Mouse (Mus musculus): ENCODE measurements around the gene Plxnb1. TPM values are rescaled to one million over a fixed set of nuclear protein-coding genes. Genes with fewer than 3 reads are reported as not detected.
A peak's percentile ranks its signal among the peaks of the same experiment; 100 is the strongest.

The Plxnb1 gene
- polyA plus RNA-seq, 1 experiment from 2014 or later: 19.1 TPM

DNA sequence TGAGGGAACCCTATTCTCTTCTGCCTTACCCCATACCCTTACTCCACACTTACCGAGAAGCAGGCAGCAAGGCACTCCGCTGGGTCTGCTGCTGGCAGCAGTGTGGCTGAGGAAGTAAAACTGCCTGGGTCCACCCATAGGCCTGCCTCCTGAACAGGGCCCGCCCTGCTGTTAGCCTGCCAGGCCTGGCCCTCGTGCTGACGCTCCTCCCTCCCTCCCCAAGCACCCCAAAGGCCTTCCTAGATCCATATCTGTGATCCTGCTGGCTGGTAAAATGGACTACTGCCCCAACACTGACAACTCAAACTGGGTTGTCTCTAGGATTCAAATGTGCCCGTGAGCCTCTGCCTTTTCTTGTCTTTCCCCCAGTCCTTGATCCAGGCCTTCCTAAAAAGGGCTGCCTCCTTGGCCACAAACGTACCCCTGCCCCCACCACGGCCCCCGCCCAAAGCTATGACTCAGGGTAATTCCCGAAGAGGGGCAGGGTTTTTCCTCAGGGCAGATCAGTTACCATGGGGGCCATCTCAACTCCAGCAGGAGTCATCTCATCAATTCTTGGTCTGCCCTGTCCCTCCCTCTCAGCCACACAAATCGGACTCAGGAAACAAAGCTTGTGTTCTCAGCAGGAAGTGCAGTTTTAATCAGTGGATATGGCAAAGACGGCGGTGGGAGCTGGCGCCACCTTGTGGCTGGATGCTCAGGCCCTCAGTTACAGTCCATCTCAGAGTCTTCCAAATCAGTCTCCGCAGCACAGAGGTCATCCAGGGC, 35.9 kb upstream of the Plxnb1 start, which contains the start of gene Trex1:
Gene Trex1, minus strand, starts transcription at position 599 of the 768 bp plus-strand sequence.
- WGBS: 26% methylated on average over 15 of the region's 15 CpGs
- Histone ChIP-seq H3K9me3 (ENCODE audit: control insufficient read depth, low read length) (no peaks in the 10 kb centered on the region), H3K4me3 (ENCODE audit: low read depth, low read length) (peak within 1 kb of the TSS; percentile 13), H3K27me3 (ENCODE audit: control insufficient read depth, insufficient read depth, low read length) (no peaks in the 10 kb centered on the region), H3K9ac (ENCODE audit: low read length) (peak within 1 kb of the TSS; percentile 59), H3K27ac (ENCODE audit: low read depth, low read length) (peak within 1 kb of the TSS; percentile 49; the same call in 1 of the 2 replicates), H3K4me1 (ENCODE audit: control insufficient read depth, insufficient read depth, low read length) (peaks cover 3% of the 10 kb centered on the region; the same call in 1 of the 2 replicates), H3K36me3 (ENCODE audit: control insufficient read depth, insufficient read depth, low read length) (peaks cover 18% of the 10 kb centered on the region), H3K4me2 (ENCODE audit: low read depth) (peak within 1 kb of the TSS; percentile 39)
- peak; percentile 84 for DNase-seq (ENCODE audit: low spot score)
- peak; percentile 70 for ATAC-seq (ENCODE audit: insufficient read depth, low FRiP score, low TSS enrichment)

DNA sequence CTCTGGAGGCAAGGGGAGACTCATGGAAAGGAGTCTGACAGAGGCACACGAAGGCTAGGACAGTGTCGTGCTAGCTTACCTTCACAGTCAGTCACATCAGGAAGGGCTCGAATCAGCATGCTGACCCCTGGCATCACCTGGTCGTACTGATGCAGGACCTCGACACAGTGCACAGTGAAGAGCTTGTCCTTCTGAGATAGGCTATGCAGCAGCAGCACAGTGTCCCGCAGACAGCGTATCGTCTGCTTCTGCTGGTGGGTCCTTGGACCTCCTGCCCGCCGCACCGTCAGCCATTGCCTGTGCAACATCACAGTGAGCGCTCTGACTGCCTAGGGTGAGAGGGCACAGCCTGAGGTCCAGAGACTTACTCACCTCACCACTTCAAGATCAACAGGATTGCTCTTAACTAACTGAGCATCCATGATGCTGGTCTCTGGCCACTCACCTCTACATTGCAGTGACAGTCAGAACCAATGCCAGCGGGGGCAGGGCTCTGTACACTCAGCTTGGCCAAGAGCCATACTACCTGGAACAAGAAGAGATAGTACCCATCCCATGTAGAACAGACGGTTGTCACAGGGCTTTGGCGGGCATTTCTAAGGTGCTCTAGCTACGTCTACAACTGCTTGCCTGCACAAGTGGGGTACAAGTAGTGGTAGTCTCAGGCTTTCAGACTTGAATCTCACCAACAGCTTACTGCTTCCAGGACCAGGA, 34.8 kb upstream of the Plxnb1 start:
- Histone ChIP-seq H3K4me2 (ENCODE audit: low read depth) (no peak overlapping the region), H3K9me3 (ENCODE audit: control insufficient read depth, low read length) (no peaks in the 10 kb centered on the region), H3K27ac (ENCODE audit: low read depth, low read length) (no peak overlapping the region), H3K9ac (ENCODE audit: low read length) (no peak overlapping the region), H3K4me3 (ENCODE audit: low read depth, low read length) (no peak overlapping the region), H3K4me1 (ENCODE audit: control insufficient read depth, insufficient read depth, low read length) (no peaks in the 10 kb centered on the region), H3K27me3 (ENCODE audit: control insufficient read depth, insufficient read depth, low read length) (no peaks in the 10 kb centered on the region), H3K36me3 (ENCODE audit: control insufficient read depth, insufficient read depth, low read length) (peaks cover 22% of the 10 kb centered on the region)
- WGBS: 91% methylated on average over 16 of the region's 16 CpGs
- ATAC-seq (ENCODE audit: insufficient read depth, low FRiP score, low TSS enrichment) (no peak), DNase-seq (ENCODE audit: low spot score) (no peak)

DNA sequence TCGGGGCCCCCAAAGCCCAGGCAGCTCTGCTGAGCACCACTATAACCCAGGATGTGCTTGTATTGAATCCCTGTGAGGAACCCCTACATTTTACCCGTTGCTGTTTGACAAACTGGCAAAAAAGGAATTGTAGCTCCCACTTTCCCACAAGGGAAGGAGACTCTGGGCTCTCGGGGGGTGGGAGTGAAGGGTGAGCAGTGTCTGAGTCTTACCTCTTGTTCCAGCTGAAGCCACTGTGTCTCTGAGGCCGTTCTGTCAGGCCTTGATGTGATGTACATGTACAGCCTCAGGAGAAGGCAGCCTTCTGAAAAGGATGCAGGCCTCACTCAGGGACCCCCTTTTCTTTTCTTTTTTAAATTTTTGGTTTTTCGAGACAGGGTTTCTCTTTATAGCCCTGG, 34.3 kb upstream of the Plxnb1 start:
- H3K9ac ChIP-seq (ENCODE audit: low read length): no peak overlapping the region
- H3K4me1 ChIP-seq (ENCODE audit: control insufficient read depth, insufficient read depth, low read length): no peaks in the 10 kb centered on the region
- no peak overlapping the region for H3K4me2 ChIP-seq (ENCODE audit: low read depth)
- ATAC-seq (ENCODE audit: insufficient read depth, low FRiP score, low TSS enrichment): no peak
- H3K27ac ChIP-seq (ENCODE audit: low read depth, low read length): no peak overlapping the region
- no peaks in the 10 kb centered on the region for H3K27me3 ChIP-seq (ENCODE audit: control insufficient read depth, insufficient read depth, low read length)
- WGBS: 95% methylated on average over 5 of the region's 5 CpGs
- no peak overlapping the region for H3K4me3 ChIP-seq (ENCODE audit: low read depth, low read length)
- H3K36me3 ChIP-seq (ENCODE audit: control insufficient read depth, insufficient read depth, low read length): peaks cover 24% of the 10 kb centered on the region
- DNase-seq (ENCODE audit: low spot score): no peak
- no peaks in the 10 kb centered on the region for H3K9me3 ChIP-seq (ENCODE audit: control insufficient read depth, low read length)

DNA sequence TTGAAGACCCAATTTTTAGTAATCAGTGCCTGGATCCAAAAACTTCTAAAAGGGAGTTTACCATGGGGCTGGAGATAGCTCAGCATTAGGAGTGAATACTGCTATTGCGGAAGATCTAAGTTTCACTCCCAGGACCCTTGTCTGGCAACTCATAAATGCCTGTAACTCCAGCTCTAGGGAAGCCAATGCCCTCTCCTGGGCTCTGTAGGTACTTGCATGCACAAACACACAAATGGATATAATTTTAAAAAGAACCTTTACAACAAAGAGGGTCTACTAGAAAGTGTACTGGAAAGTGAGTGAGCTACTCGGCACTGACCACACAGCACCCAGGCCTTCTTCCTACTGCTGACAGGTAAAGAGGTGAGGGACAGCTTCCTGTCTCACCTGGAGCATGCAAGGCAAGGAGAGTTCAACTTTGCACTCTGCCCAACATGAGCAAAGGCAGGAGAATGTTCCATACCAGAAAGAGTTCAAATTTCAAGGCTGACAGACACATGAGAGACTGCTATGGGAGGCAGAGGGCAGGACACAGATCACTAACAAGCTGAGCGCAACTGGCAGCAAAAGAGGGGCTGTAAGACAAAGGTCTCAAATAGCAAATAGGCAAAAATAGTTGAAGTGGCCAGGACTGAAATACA, 27.0 kb upstream of the Plxnb1 start:
- Histone ChIP-seq H3K4me1 (ENCODE audit: control insufficient read depth, insufficient read depth, low read length) (peaks cover 7% of the 10 kb centered on the region), H3K9ac (ENCODE audit: low read length) (no peak overlapping the region), H3K36me3 (ENCODE audit: control insufficient read depth, insufficient read depth, low read length) (peaks cover 16% of the 10 kb centered on the region), H3K27ac (ENCODE audit: low read depth, low read length) (no peak overlapping the region), H3K27me3 (ENCODE audit: control insufficient read depth, insufficient read depth, low read length) (no peaks in the 10 kb centered on the region), H3K9me3 (ENCODE audit: control insufficient read depth, low read length) (no peaks in the 10 kb centered on the region), H3K4me2 (ENCODE audit: low read depth) (no peak overlapping the region), H3K4me3 (ENCODE audit: low read depth, low read length) (no peak overlapping the region)
- 93% methylated on average over 3 of the region's 3 CpGs for WGBS
- DNase-seq (ENCODE audit: low spot score) (no peak), ATAC-seq (ENCODE audit: insufficient read depth, low FRiP score, low TSS enrichment) (no peak)

DNA sequence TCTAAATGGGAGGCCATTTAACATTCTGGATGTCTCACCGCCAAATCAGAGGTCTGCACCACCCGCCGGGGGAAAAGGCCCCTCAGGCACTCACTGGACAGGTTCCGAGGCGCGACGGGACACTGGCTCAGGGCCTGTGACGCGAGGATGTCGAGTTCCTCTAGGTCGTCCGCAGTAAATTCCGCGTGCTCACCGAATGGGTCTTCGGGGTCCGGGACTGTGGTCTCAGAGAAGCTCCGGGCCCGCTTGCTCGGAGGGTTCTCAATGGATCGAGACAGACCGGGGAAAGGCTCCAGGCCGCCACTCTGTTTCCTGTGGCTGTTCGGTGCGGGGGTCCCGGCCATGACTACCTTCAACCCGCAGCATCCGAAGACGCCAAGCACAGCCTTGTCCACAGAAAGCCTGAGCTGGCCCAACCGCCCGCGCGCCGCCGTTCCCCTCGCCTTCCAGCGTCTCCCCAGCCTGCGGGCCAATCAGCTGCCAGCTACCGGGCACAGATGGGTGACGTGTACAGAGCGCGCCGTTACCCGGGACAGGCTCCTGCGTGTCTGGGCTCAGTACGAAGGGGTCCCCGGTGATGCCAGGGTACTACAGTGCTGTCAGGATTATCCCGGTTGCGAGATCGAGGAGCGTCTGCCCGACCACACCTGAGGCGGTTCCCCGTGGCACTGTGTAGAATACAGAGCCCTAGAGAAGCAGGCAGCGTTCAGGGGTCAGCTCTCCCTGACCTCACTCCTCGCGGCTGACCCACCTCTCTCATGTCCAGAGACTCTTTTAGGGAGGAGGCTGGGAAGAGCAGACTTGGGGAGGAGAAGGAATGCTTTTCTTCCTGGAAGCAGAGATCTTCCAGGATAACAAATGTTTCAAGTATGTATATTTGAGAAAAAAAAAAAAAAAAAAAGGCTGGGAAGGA, 21.3 kb upstream of the Plxnb1 start, which contains the start of gene Atrip:
Gene Atrip, minus strand, starts transcription at position 464 of the 913 bp plus-strand sequence.
- 0 out of 2 replicates have a peak within 1 kb of the TSS, but pooled peaks have one; percentile 5 for H3K27ac ChIP-seq (ENCODE audit: low read depth, low read length)
- peaks cover 5% of the 10 kb centered on the region for H3K36me3 ChIP-seq (ENCODE audit: control insufficient read depth, insufficient read depth, low read length)
- H3K27me3 ChIP-seq (ENCODE audit: control insufficient read depth, insufficient read depth, low read length): no peaks in the 10 kb centered on the region
- peak within 1 kb of the TSS; percentile 84 for H3K4me3 ChIP-seq (ENCODE audit: low read depth, low read length)
- WGBS: under 1% methylated on average over 56 of the region's 57 CpGs
- peaks cover 9% of the 10 kb centered on the region for H3K4me1 ChIP-seq (ENCODE audit: control insufficient read depth, insufficient read depth, low read length)
- H3K9ac ChIP-seq (ENCODE audit: low read length): peak within 1 kb of the TSS; percentile 90
- ATAC-seq (ENCODE audit: insufficient read depth, low FRiP score, low TSS enrichment) (peak; percentile 99), DNase-seq (ENCODE audit: low spot score) (peak; percentile 93)
- peak within 1 kb of the TSS; percentile 93 for H3K4me2 ChIP-seq (ENCODE audit: low read depth)
- no peaks in the 10 kb centered on the region for H3K9me3 ChIP-seq (ENCODE audit: control insufficient read depth, low read length)

DNA sequence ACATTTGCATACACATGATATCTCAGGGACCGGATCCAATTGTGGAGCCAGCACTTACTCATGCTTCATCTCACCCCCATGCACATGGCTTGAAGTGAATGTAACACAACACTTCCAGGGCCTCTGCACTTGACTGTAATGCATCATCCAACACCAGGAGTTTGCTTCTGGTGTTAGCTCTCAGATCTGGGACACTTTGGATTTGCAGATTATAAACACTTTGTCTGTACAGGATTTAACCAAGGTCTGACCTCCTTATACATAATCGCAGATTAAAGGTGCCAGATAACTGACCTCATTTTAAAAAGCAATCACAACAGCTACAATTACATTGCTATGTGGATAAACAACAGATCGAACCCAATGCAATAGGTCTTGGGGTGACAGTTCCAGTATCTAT, 14.7 kb upstream of the Plxnb1 start:
- ATAC-seq (ENCODE audit: insufficient read depth, low FRiP score, low TSS enrichment) (no peak), DNase-seq (ENCODE audit: low spot score) (no peak)
- peaks cover 9% of the 10 kb centered on the region for H3K4me1 ChIP-seq (ENCODE audit: control insufficient read depth, insufficient read depth, low read length)
- no peak overlapping the region for H3K4me3 ChIP-seq (ENCODE audit: low read depth, low read length)
- H3K9ac ChIP-seq (ENCODE audit: low read length): no peak overlapping the region
- WGBS: 98% methylated on average over 3 of the region's 3 CpGs
- H3K36me3 ChIP-seq (ENCODE audit: control insufficient read depth, insufficient read depth, low read length): no peaks in the 10 kb centered on the region
- H3K4me2 ChIP-seq (ENCODE audit: low read depth): no peak overlapping the region
- H3K27ac ChIP-seq (ENCODE audit: low read depth, low read length): no peak overlapping the region
- H3K9me3 ChIP-seq (ENCODE audit: control insufficient read depth, low read length): no peaks in the 10 kb centered on the region
- H3K27me3 ChIP-seq (ENCODE audit: control insufficient read depth, insufficient read depth, low read length): no peaks in the 10 kb centered on the region

DNA sequence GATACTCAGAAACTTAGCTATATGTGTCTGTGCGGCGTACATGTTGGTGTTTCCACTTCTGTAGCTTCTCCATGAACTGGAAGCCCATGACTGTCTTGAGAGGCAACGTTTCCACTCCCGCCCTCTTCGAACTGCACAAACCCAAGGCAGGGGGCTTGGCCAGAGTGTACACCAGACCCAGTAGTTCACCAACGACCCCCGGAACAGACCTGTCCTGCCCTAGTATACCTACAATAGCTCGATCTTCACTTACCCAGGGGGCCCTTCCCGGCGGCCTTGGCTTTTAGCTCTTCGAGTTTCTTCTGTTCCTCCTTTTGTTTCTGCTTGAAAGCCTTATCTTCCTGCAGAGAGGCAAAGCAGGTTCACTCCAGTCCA, 13.5 kb upstream of the Plxnb1 start:
- Histone ChIP-seq H3K27ac (ENCODE audit: low read depth, low read length) (peak overlapping the region; percentile 27; the same call in 1 of the 2 replicates), H3K4me1 (ENCODE audit: control insufficient read depth, insufficient read depth, low read length) (peaks cover 9% of the 10 kb centered on the region), H3K36me3 (ENCODE audit: control insufficient read depth, insufficient read depth, low read length) (no peaks in the 10 kb centered on the region), H3K4me2 (ENCODE audit: low read depth) (peak overlapping the region; percentile 95), H3K9me3 (ENCODE audit: control insufficient read depth, low read length) (no peaks in the 10 kb centered on the region), H3K4me3 (ENCODE audit: low read depth, low read length) (peak overlapping the region; percentile 84), H3K27me3 (ENCODE audit: control insufficient read depth, insufficient read depth, low read length) (no peaks in the 10 kb centered on the region), H3K9ac (ENCODE audit: low read length) (peak overlapping the region; percentile 80)
- 6% methylated on average over 11 of the region's 11 CpGs for WGBS
- ATAC-seq (ENCODE audit: insufficient read depth, low FRiP score, low TSS enrichment) (no peak), DNase-seq (ENCODE audit: low spot score) (no peak)
